Mouse (Mus musculus) ovary, adult 18-20 months (tissue): ENCODE measurements around the gene Sept11.
A peak's percentile ranks its signal among the peaks of the same experiment; 100 is the strongest.

Source experiments
- DNase-seq: peaks from one replicate; pipeline ENCODE4 v3.0.0; 2022; ENCODE audit warnings: low spot score, mixed read lengths

Gene Sept11

GRCm38 (mm10) chr5:93092857-93093622 is at the start of gene Sept11:
Gene Sept11, plus strand, starts transcription at chr5:93093437.
- DNase-seq, result peak; percentile 88

- DNase-seq, result no peak
Measured at GRCm38 (mm10) chr5:93043688-93044583, 49.3 kb upstream of the Sept11 start.

GRCm38 (mm10) chr5:93044584-93045370 is 48.5 kb upstream of the Sept11 start, which contains the start of gene Sowahb:
Gene Sowahb, minus strand, starts transcription at chr5:93045022.
- DNase-seq, result peak; percentile 18

GRCm38 (mm10) chr5:93045371-93045714 is 47.9 kb upstream of the Sept11 start:
- no peak for DNase-seq

GRCm38 (mm10) chr5:93046306-93046845 is 46.9 kb upstream of the Sept11 start:
- no peak for DNase-seq

- no peak for DNase-seq
Measured at GRCm38 (mm10) chr5:93048481-93049240, 44.6 kb upstream of the Sept11 start.

- DNase-seq, result no peak
Measured at GRCm38 (mm10) chr5:93049971-93050370, 43.3 kb upstream of the Sept11 start.

- no peak for DNase-seq
Measured at GRCm38 (mm10) chr5:93051041-93051440, 42.2 kb upstream of the Sept11 start.

GRCm38 (mm10) chr5:93051951-93052350 is 41.3 kb upstream of the Sept11 start:
- DNase-seq, result no peak

- DNase-seq, result no peak
Measured at GRCm38 (mm10) chr5:93053606-93054397, 39.4 kb upstream of the Sept11 start.

- DNase-seq, result no peak
Measured at GRCm38 (mm10) chr5:93060865-93061264, 32.4 kb upstream of the Sept11 start.

- no peak for DNase-seq
Measured at GRCm38 (mm10) chr5:93077661-93078323, 15.4 kb upstream of the Sept11 start.

- DNase-seq, result no peak
Measured at GRCm38 (mm10) chr5:93079596-93079995, 13.6 kb upstream of the Sept11 start.

GRCm38 (mm10) chr5:93085015-93085598 is 8.1 kb upstream of the Sept11 start:
- no peak for DNase-seq

GRCm38 (mm10) chr5:93085900-93086299 is 7.3 kb upstream of the Sept11 start:
- no peak for DNase-seq

GRCm38 (mm10) chr5:93091266-93091665 is 2.0 kb upstream of the Sept11 start:
- no peak for DNase-seq

- DNase-seq, result no peak
Measured at GRCm38 (mm10) chr5:93092147-93092781, 973 bp upstream of the Sept11 start.

GRCm38 (mm10) chr5:93093638-93094527 is 646 bp downstream of the Sept11 start:
- no peak for DNase-seq
